Mouse (Mus musculus) forebrain, embryonic 12.5 days (tissue): Measurements from ENCODE around the gene Mef2d. TPM values are rescaled to one million over a fixed set of nuclear protein-coding genes. Genes with fewer than 3 reads are reported as not detected.

ENCODE experiments used
- ATAC-seq: fragments of 200-750 bp; cut with Nextera tagmentation; 2 replicates; pipeline ENCODE4 v1.8.0; 2017; ENCODE audit warnings: moderate TSS enrichment; ENCODE audit not compliant: low FRiP score
- H3K27ac ChIP-seq: fragments of 300-500 bp; sonication (generic); 2 replicates; pipeline ENCODE4 v1.5.1; 2016; ENCODE audit warnings: mild to moderate bottlenecking
- H3K27me3 ChIP-seq: fragments of 300-500 bp; sonication (generic); 2 replicates; pipeline ENCODE4 v1.6.1; 2016; ENCODE audit warnings: mild to moderate bottlenecking
- H3K36me3 ChIP-seq: fragments of 300-500 bp; sonication (generic); replicated peaks from 2 replicates; pipeline ENCODE4 v1.6.1; 2016; ENCODE audit warnings: mild to moderate bottlenecking
- H3K4me1 ChIP-seq: fragments of 300-500 bp; sonication (generic); 2 replicates; pipeline ENCODE4 v1.6.1; 2016
- H3K4me2 ChIP-seq: fragments of 300-500 bp; sonication (generic); 2 replicates; pipeline ENCODE4 v1.6.1; 2016; ENCODE audit warnings: mild to moderate bottlenecking, moderate library complexity
- H3K4me3 ChIP-seq: fragments of 300-500 bp; sonication (generic); replicated peaks from 2 replicates; pipeline ENCODE4 v1.5.1; 2016; ENCODE audit warnings: mild to moderate bottlenecking
- H3K9ac ChIP-seq: fragments of 300-500 bp; sonication (generic); 2 replicates; pipeline ENCODE4 v1.6.1; 2016; ENCODE audit warnings: mild to moderate bottlenecking
- H3K9me3 ChIP-seq: fragments of 300-500 bp; sonication (generic); 2 replicates; pipeline ENCODE4 v1.6.1; 2016
- WGBS: fragments of 180-500 bp; shearing (Covaris S2); methylation state at CpG from one replicate; pipeline ENCODE4 v1.1.7; 2016; 5-methylcytosine and 5-hydroxymethylcytosine counted together
- polyA plus RNA-seq: library from polyadenylated mRNA; unstranded; fragments of >200 nt; fragmentation: Nextera tagmentation; extraction: Ambion mirVana; gene quantifications from 2 replicates; pipeline ENCODE4 v1.2.1, GENCODE M21; 2016

The Mef2d gene
- polyA plus RNA-seq, 1 experiment from 2014 or later = 17.7 TPM

DNA sequence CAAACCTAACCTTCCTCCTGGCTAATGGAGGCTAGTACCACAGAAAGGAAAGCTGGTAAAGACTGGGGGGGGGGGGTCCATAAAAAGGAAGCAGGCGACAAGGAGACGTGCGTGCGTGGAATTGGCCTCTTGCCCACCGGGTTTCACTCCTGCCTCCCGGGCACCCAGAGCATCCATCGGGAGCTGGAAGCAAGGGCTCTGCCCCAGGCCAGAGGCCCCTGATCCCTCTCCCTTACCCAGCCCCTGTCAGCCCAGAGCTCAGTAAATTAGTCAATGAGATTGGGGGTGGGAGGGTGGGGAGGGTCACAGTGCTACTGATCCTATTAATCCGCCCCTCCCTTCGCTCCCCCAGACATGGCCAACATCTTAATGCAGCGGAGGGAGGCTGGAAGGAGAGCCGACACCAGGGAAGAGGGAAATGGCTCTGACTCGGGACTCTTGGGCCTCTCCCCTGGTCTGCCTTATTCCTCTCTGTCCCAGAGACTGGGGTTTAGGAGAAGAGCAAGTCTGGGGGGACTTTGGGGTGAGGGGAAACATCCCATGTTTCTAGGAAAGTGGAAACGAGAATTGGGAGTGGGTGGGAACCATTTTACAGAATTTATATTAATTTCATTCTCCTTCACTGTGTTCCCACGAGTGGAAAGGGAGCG, 65.4 kb downstream of the Mef2d start:
- Histone ChIP-seq H3K4me2 (peak overlapping the region; percentile 88), H3K27ac (peak overlapping the region; percentile 99), H3K36me3 (peaks cover 23% of the 10 kb centered on the region), H3K27me3 (peaks cover 69% of the 10 kb centered on the region), H3K9ac (peak overlapping the region; percentile 99), H3K4me3 (peak overlapping the region; percentile 71), H3K9me3 (no peaks in the 10 kb centered on the region), H3K4me1 (peaks cover 81% of the 10 kb centered on the region)
- WGBS = under 1% methylated on average over 15 of the region's 15 CpGs
- no peak for ATAC-seq

DNA sequence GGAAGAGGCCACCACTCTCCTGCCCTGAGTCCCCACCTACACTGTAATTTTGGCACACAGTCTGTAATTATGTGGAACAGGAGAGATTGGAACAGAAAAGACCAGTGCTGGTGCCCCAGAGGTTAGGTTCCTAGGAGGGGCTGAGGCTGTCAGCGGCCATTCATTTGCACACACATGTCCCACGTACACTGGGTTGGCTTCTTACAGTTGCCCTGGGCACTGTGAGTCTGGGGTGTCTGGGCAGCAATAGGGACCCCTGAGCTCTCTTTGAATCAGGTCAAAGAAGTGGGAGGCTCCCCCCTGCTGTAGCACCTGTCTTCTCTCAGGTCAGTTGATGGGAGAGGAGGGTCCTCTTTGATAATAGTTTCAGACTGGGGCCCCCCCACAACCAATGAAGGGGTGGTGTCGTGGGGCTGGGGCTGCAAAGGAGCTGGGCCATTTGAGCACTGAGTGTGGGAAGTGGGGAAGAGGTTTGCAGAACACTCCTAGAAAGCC, 66.1 kb downstream of the Mef2d start:
- WGBS = 0% methylated on average over 3 of the region's 3 CpGs
- peaks cover 68% of the 10 kb centered on the region for H3K27me3 ChIP-seq
- H3K36me3 ChIP-seq = peaks cover 24% of the 10 kb centered on the region
- H3K4me3 ChIP-seq = peak overlapping the region; percentile 71
- H3K27ac ChIP-seq = peak overlapping the region; percentile 99
- H3K9me3 ChIP-seq = no peaks in the 10 kb centered on the region
- H3K4me1 ChIP-seq = peaks cover 81% of the 10 kb centered on the region
- ATAC-seq = no peak
- peak overlapping the region; percentile 99 for H3K9ac ChIP-seq
- peak overlapping the region; percentile 88 for H3K4me2 ChIP-seq

DNA sequence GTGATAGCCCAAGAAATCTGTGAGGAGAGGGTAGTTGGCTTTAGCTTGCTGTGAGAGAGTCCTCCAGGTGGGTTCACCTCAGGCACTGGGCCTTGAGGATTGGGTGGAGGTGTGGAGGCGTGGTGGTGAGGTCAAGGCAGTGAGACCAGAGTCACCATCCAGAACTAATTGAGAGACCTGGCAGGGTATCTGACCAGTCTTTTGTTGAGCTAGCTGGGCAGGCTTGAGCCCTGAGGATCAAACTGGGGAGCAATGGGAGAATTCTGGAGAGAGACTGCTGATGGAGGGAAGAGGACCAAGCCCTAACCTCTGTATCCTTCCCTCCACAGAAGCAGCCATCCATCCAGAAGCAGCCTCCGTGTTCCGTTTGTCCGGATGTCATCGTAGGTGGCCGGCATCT, 67.1 kb downstream of the Mef2d start:
- H3K9ac ChIP-seq = peak overlapping the region; percentile 99
- WGBS = 4% methylated on average over 6 of the region's 6 CpGs
- H3K27ac ChIP-seq = peak overlapping the region; percentile 99
- no peak for ATAC-seq
- peak overlapping the region; percentile 88 for H3K4me2 ChIP-seq
- H3K4me1 ChIP-seq = peaks cover 81% of the 10 kb centered on the region
- peak overlapping the region; percentile 71 for H3K4me3 ChIP-seq
- H3K9me3 ChIP-seq = no peaks in the 10 kb centered on the region
- H3K27me3 ChIP-seq = peaks cover 70% of the 10 kb centered on the region
- H3K36me3 ChIP-seq = peaks cover 28% of the 10 kb centered on the region

DNA sequence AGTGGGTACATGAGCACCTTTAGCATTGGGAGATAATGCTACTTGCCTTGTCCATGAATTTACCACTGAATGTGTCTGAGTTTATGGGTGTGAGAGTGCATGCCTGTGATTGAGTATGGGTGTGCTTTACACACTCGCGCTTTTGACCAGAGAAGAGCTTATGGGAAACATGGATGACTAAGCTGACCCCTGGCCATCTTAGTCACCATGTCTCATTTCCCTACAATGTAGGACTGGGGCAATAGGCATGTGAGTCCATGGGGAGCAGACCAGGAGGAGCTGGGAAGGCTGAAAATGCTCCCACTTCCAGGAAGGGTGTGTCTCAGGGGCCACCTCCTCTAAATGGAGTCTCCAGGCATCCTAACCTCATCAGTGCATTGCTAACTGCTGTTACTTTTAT, 67.9 kb downstream of the Mef2d start:
- H3K27me3 ChIP-seq = peaks cover 77% of the 10 kb centered on the region
- peaks cover 36% of the 10 kb centered on the region for H3K36me3 ChIP-seq
- no peak for ATAC-seq
- no peaks in the 10 kb centered on the region for H3K9me3 ChIP-seq
- peak overlapping the region; percentile 99 for H3K27ac ChIP-seq
- peaks cover 81% of the 10 kb centered on the region for H3K4me1 ChIP-seq
- 11% methylated on average over 2 of the region's 2 CpGs for WGBS
- peak overlapping the region; percentile 99 for H3K9ac ChIP-seq
- H3K4me2 ChIP-seq = peak overlapping the region; percentile 88
- peak overlapping the region; percentile 71 for H3K4me3 ChIP-seq

DNA sequence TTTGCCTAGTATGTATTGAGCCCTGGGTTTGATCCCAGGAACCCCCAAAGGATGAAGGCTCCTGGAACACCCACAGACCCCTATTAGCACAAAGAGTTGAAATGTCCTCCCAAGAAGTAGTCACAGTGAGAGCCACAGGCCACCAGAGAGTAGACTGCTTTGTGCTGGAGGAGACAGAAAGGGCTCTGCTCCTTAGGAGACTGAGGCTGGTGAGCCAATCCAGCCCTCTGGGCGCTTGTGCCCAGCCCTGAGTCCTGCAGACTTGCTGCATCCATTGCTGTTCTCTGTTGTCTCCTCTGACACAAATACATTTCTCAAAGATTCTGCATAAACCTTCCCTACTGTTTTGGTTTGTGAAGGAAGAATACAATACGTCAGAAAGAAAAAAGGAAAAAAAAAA, 68.7 kb downstream of the Mef2d start:
- Histone ChIP-seq H3K4me3 (peak overlapping the region; percentile 71), H3K4me2 (peak overlapping the region; percentile 88), H3K27me3 (peaks cover 78% of the 10 kb centered on the region), H3K27ac (peak overlapping the region; percentile 99), H3K4me1 (peaks cover 80% of the 10 kb centered on the region), H3K36me3 (peaks cover 43% of the 10 kb centered on the region), H3K9me3 (no peaks in the 10 kb centered on the region), H3K9ac (peak overlapping the region; percentile 99)
- 17% methylated on average over 2 of the region's 2 CpGs for WGBS
- no peak for ATAC-seq

DNA sequence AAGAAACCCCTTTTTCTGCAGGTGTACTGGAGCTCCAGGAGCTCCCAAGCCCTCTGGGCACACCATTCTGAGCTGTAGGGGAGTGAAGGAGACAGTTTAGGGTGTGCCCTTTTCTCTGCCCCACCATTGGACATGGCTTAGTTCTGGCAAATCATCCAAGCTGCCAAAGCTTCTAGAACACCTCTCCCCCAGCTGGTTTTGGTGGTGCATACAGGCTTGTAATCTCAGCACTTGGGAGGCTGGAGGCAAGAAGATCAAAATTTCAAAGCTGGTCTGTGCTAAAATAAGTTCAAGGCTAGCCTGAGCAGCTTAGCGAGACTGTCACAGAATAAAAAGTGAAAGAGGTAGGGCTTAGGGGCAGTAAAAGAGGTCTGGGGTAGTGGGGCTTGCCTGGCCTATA, 70.2 kb downstream of the Mef2d start:
- H3K9ac ChIP-seq = peak overlapping the region; percentile 99

DNA sequence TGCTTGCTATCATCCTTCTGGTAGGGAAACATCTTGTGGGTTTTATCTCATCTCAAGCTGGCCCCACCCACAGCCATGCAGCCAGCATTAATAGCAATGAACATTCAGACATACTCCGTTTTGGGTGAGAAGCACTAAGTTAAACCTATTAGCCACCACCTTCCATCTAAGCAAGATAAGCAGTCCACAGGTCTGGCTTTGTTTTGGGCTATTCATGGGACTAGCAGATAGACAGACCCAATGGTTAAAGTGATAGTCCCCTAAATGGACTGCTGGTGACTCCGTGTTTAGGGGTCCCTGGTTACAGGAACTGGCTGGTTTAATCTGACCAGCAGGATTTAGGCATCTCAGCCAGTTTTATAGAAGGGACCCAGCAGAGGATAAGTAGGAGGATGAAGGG, 70.8 kb downstream of the Mef2d start:
- Histone ChIP-seq H3K27me3 (peaks cover 87% of the 10 kb centered on the region), H3K27ac (peak overlapping the region; percentile 99)

More for the DNA sequence above, 70.2 kb downstream of the Mef2d start:
- H3K4me2 ChIP-seq = peak overlapping the region; percentile 88
- peak overlapping the region; percentile 99 for H3K27ac ChIP-seq
- peaks cover 76% of the 10 kb centered on the region for H3K4me1 ChIP-seq
- peaks cover 80% of the 10 kb centered on the region for H3K27me3 ChIP-seq
- no peak for ATAC-seq
- H3K4me3 ChIP-seq = peak overlapping the region; percentile 71
- 3% methylated on average over 1 of the region's 1 CpGs for WGBS
- no peaks in the 10 kb centered on the region for H3K9me3 ChIP-seq
- peaks cover 50% of the 10 kb centered on the region for H3K36me3 ChIP-seq

DNA sequence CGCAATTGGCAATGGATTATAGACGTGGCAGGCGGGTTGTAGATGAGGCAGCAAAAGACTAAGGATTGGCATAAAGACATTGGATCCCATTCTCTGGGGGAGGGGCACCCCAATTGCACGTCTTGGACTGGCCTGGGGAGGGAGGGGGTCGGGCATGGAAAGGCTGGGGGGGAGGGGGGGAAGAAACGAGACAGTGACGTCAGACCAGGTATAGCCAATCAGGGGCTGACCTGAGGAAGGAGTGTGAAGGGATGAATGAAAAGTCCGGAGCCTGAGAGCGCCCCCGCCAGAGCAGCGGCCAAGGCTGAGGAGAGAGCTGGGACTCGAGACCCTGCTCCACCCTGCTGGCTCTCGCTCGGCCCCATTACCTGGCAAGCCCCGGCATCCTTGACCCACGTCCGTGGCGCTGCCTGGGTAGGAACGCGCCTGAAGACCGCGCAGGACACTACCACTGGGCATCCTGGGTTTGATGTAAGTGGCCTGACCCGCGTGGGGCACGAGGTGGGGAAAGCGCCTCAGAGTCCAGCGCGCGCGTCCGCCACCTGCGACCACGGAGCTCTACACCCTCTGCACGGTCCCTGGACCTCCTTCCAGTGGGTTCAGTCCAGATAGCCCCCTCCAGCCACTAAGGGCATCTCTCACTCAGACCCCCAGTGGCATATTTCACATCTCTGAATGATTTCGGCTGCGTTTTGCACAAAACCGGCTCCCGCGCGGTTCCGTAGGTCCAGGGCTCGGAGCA, 72.2 kb downstream of the Mef2d start:
- 2% methylated on average over 41 of the region's 42 CpGs for WGBS
- H3K9ac ChIP-seq = peak overlapping the region; percentile 99
- peak overlapping the region; percentile 88 for H3K4me2 ChIP-seq
- H3K4me3 ChIP-seq = peak overlapping the region; percentile 83
- H3K4me1 ChIP-seq = peaks cover 84% of the 10 kb centered on the region
- H3K9me3 ChIP-seq = no peaks in the 10 kb centered on the region
- H3K36me3 ChIP-seq = peaks cover 55% of the 10 kb centered on the region
- H3K27ac ChIP-seq = peak overlapping the region; percentile 99
- peaks cover 87% of the 10 kb centered on the region for H3K27me3 ChIP-seq
- peak; percentile 90 for ATAC-seq

More for the DNA sequence above, 70.8 kb downstream of the Mef2d start:
- peaks cover 77% of the 10 kb centered on the region for H3K4me1 ChIP-seq
- peak overlapping the region; percentile 83 for H3K4me3 ChIP-seq
- 9% methylated on average over 2 of the region's 2 CpGs for WGBS
- no peak for ATAC-seq
- no peaks in the 10 kb centered on the region for H3K9me3 ChIP-seq
- peak overlapping the region; percentile 88 for H3K4me2 ChIP-seq
- H3K9ac ChIP-seq = peak overlapping the region; percentile 99
- H3K36me3 ChIP-seq = peaks cover 50% of the 10 kb centered on the region

DNA sequence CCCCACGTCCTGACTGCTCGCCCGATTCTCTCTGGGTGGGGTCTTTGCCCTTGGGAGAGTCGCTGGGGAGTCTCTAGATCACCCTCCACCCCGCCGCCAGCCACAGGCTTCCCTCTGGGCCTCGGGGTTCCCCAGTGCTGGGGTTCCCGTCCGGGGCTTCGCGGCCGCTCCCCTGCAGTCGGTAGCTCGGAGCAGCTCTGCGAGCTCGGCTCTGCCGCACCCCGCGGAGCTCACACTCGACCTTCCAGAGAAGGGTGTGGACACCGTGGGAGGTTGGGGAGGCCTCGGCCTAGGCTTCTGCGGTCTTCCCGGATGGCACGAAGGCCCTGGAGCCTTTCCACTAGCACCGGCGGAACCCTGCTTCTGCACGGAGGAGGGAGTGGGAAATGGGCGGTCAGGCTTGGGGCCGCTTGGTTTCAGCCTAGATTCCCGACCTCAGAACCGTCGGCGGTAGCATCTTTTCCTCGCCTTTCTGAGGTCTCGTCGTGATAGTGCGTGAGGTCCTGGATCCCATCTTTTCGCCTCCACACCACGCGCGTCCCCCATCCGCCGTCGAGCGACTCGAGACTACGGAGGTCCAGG, 72.9 kb downstream of the Mef2d start:
- peaks cover 48% of the 10 kb centered on the region for H3K36me3 ChIP-seq
- 3% methylated on average over 48 of the region's 48 CpGs for WGBS
- H3K4me3 ChIP-seq = peak overlapping the region; percentile 83
- peak; percentile 17; the same call in 1 of the 2 replicates for ATAC-seq
- no peaks in the 10 kb centered on the region for H3K9me3 ChIP-seq
- H3K4me2 ChIP-seq = peak overlapping the region; percentile 88
- peaks cover 87% of the 10 kb centered on the region for H3K27me3 ChIP-seq
- peak overlapping the region; percentile 99 for H3K27ac ChIP-seq
- peak overlapping the region; percentile 99 for H3K9ac ChIP-seq
- peaks cover 84% of the 10 kb centered on the region for H3K4me1 ChIP-seq

DNA sequence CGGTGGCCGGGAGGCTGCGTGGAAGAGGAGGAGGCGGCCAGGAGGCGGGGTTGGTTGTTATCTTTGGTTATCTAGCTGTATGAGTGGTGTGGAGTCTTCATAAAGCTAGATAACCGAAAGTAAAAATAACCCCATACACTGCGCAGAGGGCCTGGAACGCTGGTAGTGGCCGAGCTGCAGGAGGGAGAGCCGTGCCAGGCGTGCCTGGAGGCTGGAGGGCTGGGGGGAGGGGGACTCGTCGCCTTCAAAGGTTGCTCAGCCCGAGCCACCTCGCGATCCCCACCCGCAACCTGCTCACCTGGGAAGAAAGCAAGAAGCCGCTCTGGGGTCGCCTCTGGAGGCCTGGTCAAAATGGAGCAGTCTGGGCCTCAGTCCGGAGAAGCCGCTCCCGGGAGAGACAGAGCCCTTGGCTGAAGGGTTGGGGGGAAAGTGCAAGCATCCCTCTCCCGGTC, 73.4 kb downstream of the Mef2d start:
- Histone ChIP-seq H3K27ac (peak overlapping the region; percentile 99), H3K36me3 (peaks cover 49% of the 10 kb centered on the region)
- ATAC-seq = no peak

DNA sequence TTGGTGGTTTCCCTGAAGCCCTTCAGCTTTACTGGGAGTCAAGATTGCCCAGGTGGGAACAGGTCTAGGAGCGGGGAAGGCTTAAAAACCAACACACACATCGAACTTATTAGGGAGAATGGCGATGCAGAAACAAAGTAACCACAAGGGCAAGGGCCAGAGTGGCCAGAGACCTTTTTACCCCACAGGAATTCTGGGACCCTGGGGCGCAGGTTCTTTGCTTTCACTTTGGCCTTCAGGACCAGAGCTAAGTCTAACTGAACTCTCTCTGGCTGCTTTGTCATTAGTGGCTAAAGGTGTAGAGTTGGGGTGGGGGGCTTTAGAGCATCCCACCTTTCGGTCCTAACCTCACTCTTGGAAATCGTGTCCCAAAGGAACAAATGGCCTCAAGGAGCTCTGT, 73.9 kb downstream of the Mef2d start:
- H3K9ac ChIP-seq = peak overlapping the region; percentile 99
- H3K9me3 ChIP-seq = no peaks in the 10 kb centered on the region
- 8% methylated on average over 6 of the region's 6 CpGs for WGBS
- H3K4me3 ChIP-seq = peak overlapping the region; percentile 83
- no peak for ATAC-seq
- peaks cover 88% of the 10 kb centered on the region for H3K27me3 ChIP-seq
- H3K4me2 ChIP-seq = peak overlapping the region; percentile 88
- H3K4me1 ChIP-seq = peaks cover 85% of the 10 kb centered on the region
- peak overlapping the region; percentile 99 for H3K27ac ChIP-seq
- peaks cover 52% of the 10 kb centered on the region for H3K36me3 ChIP-seq

More for the DNA sequence above, 73.4 kb downstream of the Mef2d start:
- peaks cover 88% of the 10 kb centered on the region for H3K27me3 ChIP-seq
- H3K4me3 ChIP-seq = peak overlapping the region; percentile 83
- H3K9ac ChIP-seq = peak overlapping the region; percentile 99
- 2% methylated on average over 23 of the region's 23 CpGs for WGBS
- peak overlapping the region; percentile 88 for H3K4me2 ChIP-seq
- peaks cover 84% of the 10 kb centered on the region for H3K4me1 ChIP-seq
- no peaks in the 10 kb centered on the region for H3K9me3 ChIP-seq
